Mouse (Mus musculus) left cerebral cortex, adult 8-10 months (tissue): ENCODE data around the gene Pygl. TPM values are rescaled to one million over a fixed set of nuclear protein-coding genes. Genes with fewer than 3 reads are reported as not detected.
"Not testable (repeated sequence)": the region's sequence is repeated elsewhere in the genome, so short reads cannot be mapped to it uniquely, and the experiment has no call there.

Source experiments
- DNase-seq, 2 experiments: peaks; one replicate each; pipeline ENCODE4 v3.0.0; 2022; ENCODE audit warnings: low spot score in 2 of 2
- total RNA-seq, 4 experiments: library from RNA; stranded (reverse); gene quantifications; 2 replicates each; pipeline ENCODE4 v1.2.4; 2022

Pygl gene
- total RNA-seq, 4 experiments from 2014 or later, result 4.8 to 7.2 (median 5.6) TPM

- DNase-seq, result no peak
These were observed 4.0 kb downstream of the Pygl start for GRCm38 (mm10) chr12:70227121-70227932.

DNA sequence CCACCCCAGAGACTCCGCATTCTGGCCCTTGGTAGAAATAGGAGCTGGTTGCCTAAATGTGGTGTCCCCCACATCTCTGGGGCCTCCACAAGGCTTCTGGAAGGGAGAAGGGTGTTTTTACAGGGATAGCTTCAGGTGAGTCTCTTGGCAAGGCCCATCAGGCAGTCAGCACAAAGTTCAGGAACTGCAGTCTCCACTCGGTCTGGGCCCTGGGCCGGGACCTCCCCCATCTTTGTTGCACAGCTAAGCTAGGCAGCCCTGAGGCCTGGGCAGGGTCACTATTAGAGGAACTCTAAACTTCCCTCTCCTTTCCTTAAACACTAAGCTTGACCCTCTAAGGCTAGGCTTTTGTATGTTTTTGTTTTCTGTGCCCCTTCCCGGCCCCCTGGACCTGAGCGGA, 4.6 kb downstream of the Pygl start:
- DNase-seq, result no peak

DNA sequence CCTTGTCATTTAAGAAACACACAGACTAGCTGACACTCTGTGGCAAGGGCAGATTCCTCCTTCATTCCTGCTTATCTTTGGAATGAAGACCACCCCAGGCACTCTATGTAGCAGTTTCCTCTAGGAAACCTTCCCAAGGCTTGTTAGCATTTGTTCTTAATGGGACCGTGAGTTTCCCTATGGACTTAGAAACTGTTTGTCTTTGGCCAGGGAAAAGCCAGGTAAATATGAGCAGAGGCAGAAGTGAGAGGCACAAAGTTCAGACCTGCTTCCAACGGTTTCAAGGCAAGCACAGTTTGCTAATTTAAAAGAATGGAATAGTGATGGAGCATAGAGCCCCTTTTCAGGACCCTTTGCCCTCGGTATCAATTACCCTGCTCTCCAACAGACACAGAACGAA, 8.0 kb downstream of the Pygl start:
- DNase-seq, result no peak

GRCm38 (mm10) chr12:70221425-70221824, 9.9 kb downstream of the Pygl start:
- DNase-seq, result no peak

GRCm38 (mm10) chr12:70218795-70219540, 12.3 kb downstream of the Pygl start:
- DNase-seq, result no peak

GRCm38 (mm10) chr12:70216229-70216800, 15.0 kb downstream of the Pygl start:
- DNase-seq, result no peak

- DNase-seq, result no peak
These were observed 17.0 kb downstream of the Pygl start for GRCm38 (mm10) chr12:70214281-70214680.

GRCm38 (mm10) chr12:70213601-70214000, 17.7 kb downstream of the Pygl start:
- no peak for DNase-seq

- no peak for DNase-seq
These were observed 18.8 kb downstream of the Pygl start for GRCm38 (mm10) chr12:70212501-70212900.

DNA sequence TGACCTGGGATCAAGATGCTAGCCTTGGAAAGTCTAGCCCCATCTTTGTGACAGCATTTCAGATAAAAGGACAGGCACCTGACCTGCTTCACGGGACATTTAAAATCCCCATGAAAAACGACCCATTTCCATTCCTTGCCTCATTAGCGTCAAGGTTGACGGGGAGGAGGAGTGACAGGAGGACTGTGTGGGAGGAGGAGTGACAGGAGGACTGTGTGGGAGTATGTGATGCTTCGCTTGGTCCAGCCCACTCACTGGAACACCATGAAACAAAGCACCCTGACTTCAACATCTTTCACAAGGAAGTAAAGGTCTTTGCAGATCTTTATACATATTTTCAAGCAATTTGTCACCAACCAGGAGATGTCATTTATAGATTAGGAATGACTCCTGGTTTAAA, 23.1 kb downstream of the Pygl start:
- DNase-seq, result no peak

DNA sequence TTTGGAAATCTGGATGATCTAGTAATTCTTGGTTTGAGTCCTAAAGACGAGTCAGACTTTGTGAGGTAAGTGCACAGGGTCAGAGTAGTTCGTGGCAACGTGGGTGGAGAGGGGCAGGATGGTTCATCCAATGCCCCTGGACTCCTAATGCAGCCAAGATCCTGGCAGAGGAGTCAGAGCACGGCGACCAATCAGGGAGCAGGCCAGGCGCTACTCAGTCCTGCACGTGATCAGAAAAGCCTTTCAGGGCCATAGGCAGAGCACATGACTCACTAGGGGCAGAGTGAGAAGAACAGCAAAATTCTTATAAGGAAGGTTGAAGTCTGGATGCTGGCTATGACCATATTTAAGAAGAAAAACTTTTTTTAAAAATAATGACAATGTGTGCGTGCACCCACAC, 26.9 kb downstream of the Pygl start:
- no peak for DNase-seq

GRCm38 (mm10) chr12:70201926-70202529, 29.3 kb downstream of the Pygl start:
- no peak for DNase-seq

DNA sequence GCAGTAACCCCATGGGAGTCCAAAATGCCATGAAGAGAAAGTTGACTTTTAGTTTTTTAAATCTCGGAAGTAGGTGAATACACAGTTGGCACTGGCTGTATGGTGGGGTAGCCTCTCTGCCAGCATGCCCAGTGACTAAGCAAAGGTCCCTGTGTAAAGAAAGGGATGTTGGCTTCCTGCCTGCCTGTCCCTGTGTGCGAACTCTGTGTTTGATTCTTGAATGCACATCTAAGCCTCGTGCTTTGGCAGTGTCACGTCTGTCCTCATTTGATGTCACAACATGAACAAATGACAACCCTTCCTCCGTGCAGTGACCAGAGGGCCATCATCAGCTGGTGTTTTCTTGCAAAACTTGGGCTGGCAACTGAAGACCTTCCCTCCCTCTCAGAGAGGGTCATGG, 34.9 kb downstream of the Pygl start:
- no peak for DNase-seq

GRCm38 (mm10) chr12:70195426-70195825, 35.9 kb downstream of the Pygl start:
- DNase-seq, result no peak

GRCm38 (mm10) chr12:70192267-70192727, 39.0 kb downstream of the Pygl start:
- no peak for DNase-seq

- DNase-seq, result no peak
These were observed 47.0 kb downstream of the Pygl start for GRCm38 (mm10) chr12:70184173-70184783.

DNA sequence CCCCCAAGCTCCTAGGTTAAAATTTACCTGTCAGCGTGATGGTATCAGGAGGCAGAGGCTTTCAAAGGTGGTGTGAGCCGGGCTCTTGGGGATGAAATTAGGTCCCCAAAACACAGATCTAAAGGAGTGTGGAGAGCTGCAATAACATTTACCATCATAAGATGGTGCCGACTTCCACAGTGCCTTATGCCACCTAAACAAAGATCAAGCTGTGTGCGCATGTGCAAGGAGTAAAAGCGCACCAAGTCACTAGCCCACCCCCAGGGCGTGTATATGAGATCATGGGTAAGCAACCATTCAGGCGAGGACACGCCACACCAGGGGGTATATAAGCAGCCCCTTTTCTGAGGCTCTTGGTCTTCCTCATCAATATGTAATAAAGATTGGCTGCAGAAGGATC, 47.8 kb downstream of the Pygl start:
- not testable (repeated sequence) for DNase-seq

GRCm38 (mm10) chr12:70169969-70170368, 61.3 kb downstream of the Pygl start:
- no peak for DNase-seq

- DNase-seq, result no peak
These were observed 63.3 kb downstream of the Pygl start for GRCm38 (mm10) chr12:70167950-70168349.

GRCm38 (mm10) chr12:70164741-70165140, 66.5 kb downstream of the Pygl start:
- no peak for DNase-seq

GRCm38 (mm10) chr12:70161057-70161456, 70.2 kb downstream of the Pygl start:
- no peak for DNase-seq
